Mouse (Mus musculus): Measurements from ENCODE around the gene 2410131K14Rik.

GRCm38 (mm10) chr5:118199670-118200069 lies 45.4 kb upstream of the 2410131K14Rik start:
- TF ChIP-seq NELFE (IDR thresholded peaks at IDR 0.05; ENCODE audit: low read depth, low read length) (no peak), RCOR1 (conservative IDR thresholded peaks at IDR 0.05; ENCODE audit: low read depth, low read length) (no peak)

Data from CH12.LX (cell line).